Mouse (Mus musculus): ENCODE measurements around the gene Gm47955. TPM values are rescaled to one million over a fixed set of nuclear protein-coding genes. Genes with fewer than 3 reads are reported as not detected.

The Gm47955 gene
- polyA plus RNA-seq, 2 experiments, result not detected

GRCm38 (mm10) chr1:82966413-82966812 lies 6.3 kb downstream of the Gm47955 start:
- no peak overlapping the region for H3K27ac ChIP-seq
- H3K27me3 ChIP-seq (ENCODE audit: control insufficient read depth, insufficient read depth, low read length), result no peaks in the 10 kb centered on the region
- no peak overlapping the region for H3K9ac ChIP-seq (replicated peaks)
- H3K4me3 ChIP-seq (ENCODE audit: insufficient read depth in 1 of 2, low read depth in 2 of 2, low read length in 2 of 2), result no peak overlapping the region
- no peaks in the 10 kb centered on the region for H3K9me3 ChIP-seq (ENCODE audit: control insufficient read depth, low read length)
- H3K4me2 ChIP-seq (ENCODE audit: low read depth), result no peak overlapping the region
- 34% methylated on average over 3 of the region's 3 CpGs for WGBS (ENCODE audit: insufficient replicate concordance)
- no peaks in the 10 kb centered on the region for H3K36me3 ChIP-seq (replicated peaks; ENCODE audit: control insufficient read depth, insufficient read depth, low read depth)
- TF ChIP-seq CTCF (IDR thresholded peaks at IDR 0.05; ENCODE audit: low read depth) (no peak), EP300 (IDR thresholded peaks at IDR 0.05; ENCODE audit: low read depth) (no peak)
- no peaks in the 10 kb centered on the region for H3K4me1 ChIP-seq (replicated peaks; ENCODE audit: control insufficient read depth in 2 of 2, insufficient read depth in 2 of 2, low read length in 1 of 2)
- ATAC-seq (ENCODE audit: insufficient read depth) (no peak), DNase-seq (ENCODE audit: low read depth in 3 of 3, low spot score in 3 of 3) (no peak)

GRCm38 (mm10) chr1:82972046-82972445 lies 12.0 kb downstream of the Gm47955 start:
- Histone ChIP-seq H3K36me3 (replicated peaks; ENCODE audit: control insufficient read depth, insufficient read depth, low read depth) (no peaks in the 10 kb centered on the region), H3K4me2 (ENCODE audit: low read depth) (no peak overlapping the region), H3K27me3 (ENCODE audit: control insufficient read depth, insufficient read depth, low read length) (no peaks in the 10 kb centered on the region), H3K4me1 (replicated peaks; ENCODE audit: control insufficient read depth in 2 of 2, insufficient read depth in 2 of 2, low read length in 1 of 2) (peaks cover 0 to 7% of the 10 kb centered on the region in 2 experiments; a peak in 3 of 4 replicates), H3K9ac (replicated peaks) (no peak overlapping the region), H3K27ac (no peak overlapping the region), H3K4me3 (ENCODE audit: insufficient read depth in 1 of 2, low read depth in 2 of 2, low read length in 2 of 2) (no peak overlapping the region), H3K9me3 (ENCODE audit: control insufficient read depth, low read length) (no peaks in the 10 kb centered on the region)
- no peak for DNase-seq (ENCODE audit: low read depth in 3 of 3, low spot score in 3 of 3)
- ATAC-seq (ENCODE audit: insufficient read depth), result peak; percentile 52; the same call in 1 of the 2 replicates
- 17% methylated on average over 4 of the region's 4 CpGs for WGBS (ENCODE audit: insufficient replicate concordance)
- TF ChIP-seq CTCF (IDR thresholded peaks at IDR 0.05; ENCODE audit: low read depth), result no peak
- no peak for TF ChIP-seq EP300 (IDR thresholded peaks at IDR 0.05; ENCODE audit: low read depth)

- no peak overlapping the region for H3K4me3 ChIP-seq (ENCODE audit: insufficient read depth in 1 of 2, low read depth in 2 of 2, low read length in 2 of 2)
- TF ChIP-seq CTCF (IDR thresholded peaks at IDR 0.05; ENCODE audit: low read depth) (no peak), EP300 (IDR thresholded peaks at IDR 0.05; ENCODE audit: low read depth) (no peak)
- H3K27ac ChIP-seq, result no peak overlapping the region
- H3K27me3 ChIP-seq (ENCODE audit: control insufficient read depth, insufficient read depth, low read length), result no peaks in the 10 kb centered on the region
- ATAC-seq (ENCODE audit: insufficient read depth) (no peak), DNase-seq (ENCODE audit: low read depth in 3 of 3, low spot score in 3 of 3) (no peak)
- no peaks in the 10 kb centered on the region for H3K9me3 ChIP-seq (ENCODE audit: control insufficient read depth, low read length)
- 44% methylated on average over 1 of the region's 1 CpGs for WGBS (ENCODE audit: insufficient replicate concordance)
- no peak overlapping the region for H3K4me2 ChIP-seq (ENCODE audit: low read depth)
- no peak overlapping the region for H3K9ac ChIP-seq (replicated peaks)
- peaks cover 0 to 7% of the 10 kb centered on the region in 2 experiments; a peak in 3 of 4 replicates for H3K4me1 ChIP-seq (replicated peaks; ENCODE audit: control insufficient read depth in 2 of 2, insufficient read depth in 2 of 2, low read length in 1 of 2)
- H3K36me3 ChIP-seq (replicated peaks; ENCODE audit: control insufficient read depth, insufficient read depth, low read depth), result no peaks in the 10 kb centered on the region
Measured at GRCm38 (mm10) chr1:82973244-82973643, 13.2 kb downstream of the Gm47955 start.

DNA sequence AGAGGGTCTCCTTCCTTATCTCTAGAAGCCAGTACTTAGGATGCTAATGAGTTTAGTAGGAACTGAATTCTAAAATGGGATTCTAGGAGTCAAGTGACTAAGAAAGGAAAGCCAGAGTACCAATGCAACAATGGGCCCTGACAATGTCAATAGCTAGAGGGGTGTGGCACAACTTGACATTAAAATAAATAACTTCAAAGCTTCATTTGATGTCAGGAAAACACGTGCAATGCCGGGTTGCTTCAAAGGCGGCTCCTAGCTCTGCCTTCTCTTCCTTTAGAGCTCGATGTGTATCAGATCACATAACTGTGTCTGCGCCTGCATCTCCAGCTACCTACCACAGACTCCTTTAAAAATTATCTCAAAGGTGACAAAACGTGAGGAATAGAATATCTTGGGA lies 13.8 kb downstream of the Gm47955 start:
- Histone ChIP-seq H3K4me2 (ENCODE audit: low read depth) (no peak overlapping the region), H3K4me1 (replicated peaks; ENCODE audit: control insufficient read depth in 2 of 2, insufficient read depth in 2 of 2, low read length in 1 of 2) (peaks cover 0 to 7% of the 10 kb centered on the region in 2 experiments; a peak in 3 of 4 replicates), H3K9me3 (ENCODE audit: control insufficient read depth, low read length) (no peaks in the 10 kb centered on the region), H3K9ac (replicated peaks) (no peak overlapping the region), H3K36me3 (replicated peaks; ENCODE audit: control insufficient read depth, insufficient read depth, low read depth) (no peaks in the 10 kb centered on the region), H3K27ac (no peak overlapping the region), H3K4me3 (ENCODE audit: insufficient read depth in 1 of 2, low read depth in 2 of 2, low read length in 2 of 2) (no peak overlapping the region), H3K27me3 (ENCODE audit: control insufficient read depth, insufficient read depth, low read length) (no peaks in the 10 kb centered on the region)
- ATAC-seq (ENCODE audit: insufficient read depth) (no peak), DNase-seq (ENCODE audit: low read depth in 3 of 3, low spot score in 3 of 3) (no peak)
- TF ChIP-seq EP300 (IDR thresholded peaks at IDR 0.05; ENCODE audit: low read depth) (no peak), CTCF (IDR thresholded peaks at IDR 0.05; ENCODE audit: low read depth) (no peak)
- WGBS (ENCODE audit: insufficient replicate concordance), result 18% methylated on average over 6 of the region's 6 CpGs

GRCm38 (mm10) chr1:82974342-82974741 lies 14.3 kb downstream of the Gm47955 start:
- peak; percentile 74 for ATAC-seq (ENCODE audit: insufficient read depth)
- no peak overlapping the region for H3K9ac ChIP-seq (replicated peaks)
- H3K9me3 ChIP-seq (ENCODE audit: control insufficient read depth, low read length), result no peaks in the 10 kb centered on the region
- H3K4me1 ChIP-seq (replicated peaks; ENCODE audit: control insufficient read depth in 2 of 2, insufficient read depth in 2 of 2, low read length in 1 of 2), result peaks cover 0 to 7% of the 10 kb centered on the region in 2 experiments; a peak in 3 of 4 replicates
- H3K27me3 ChIP-seq (ENCODE audit: control insufficient read depth, insufficient read depth, low read length), result no peaks in the 10 kb centered on the region
- H3K4me3 ChIP-seq (ENCODE audit: insufficient read depth in 1 of 2, low read depth in 2 of 2, low read length in 2 of 2), result no peak overlapping the region
- H3K36me3 ChIP-seq (replicated peaks; ENCODE audit: control insufficient read depth, insufficient read depth, low read depth), result no peaks in the 10 kb centered on the region
- H3K4me2 ChIP-seq (ENCODE audit: low read depth), result no peak overlapping the region
- no peak overlapping the region for H3K27ac ChIP-seq
- peak; percentile 9 to 17 (median 11) for DNase-seq (ENCODE audit: low read depth in 3 of 3, low spot score in 3 of 3)
- 10% methylated on average over 9 of the region's 9 CpGs for WGBS (ENCODE audit: insufficient replicate concordance)
- no peak; the same call in 1 of the 2 replicates for TF ChIP-seq EP300 (IDR thresholded peaks at IDR 0.05; ENCODE audit: low read depth)
- TF ChIP-seq CTCF (IDR thresholded peaks at IDR 0.05; ENCODE audit: low read depth), result no peak
